Mouse (Mus musculus) heart, embryonic 13.5 days (tissue): ENCODE data around the gene Dqx1. TPM values are rescaled to one million over a fixed set of nuclear protein-coding genes. Genes with fewer than 3 reads are reported as not detected.
A peak's percentile ranks its signal among the peaks of the same experiment; 100 is the strongest.

Source experiments
- ATAC-seq: fragments of 200-750 bp; cut with Nextera tagmentation; 2 replicates; pipeline ENCODE4 v1.8.0; 2017; ENCODE audit warnings: moderate TSS enrichment; ENCODE audit not compliant: insufficient number of reproducible peaks, low FRiP score, low TSS enrichment; ENCODE audit errors: extremely low read depth
- H3K27ac ChIP-seq: fragments of 300-500 bp; sonication (generic); replicated peaks from 2 replicates; pipeline ENCODE4 v1.5.1; 2015; ENCODE audit warnings: moderate library complexity, mild to moderate bottlenecking, inconsistent platforms
- H3K27me3 ChIP-seq: fragments of 300-500 bp; sonication (generic); replicated peaks from 2 replicates; pipeline ENCODE4 v1.6.1; 2015; ENCODE audit warnings: mild to moderate bottlenecking, inconsistent platforms
- H3K36me3 ChIP-seq: fragments of 300-500 bp; sonication (generic); 2 replicates; pipeline ENCODE4 v1.6.1; 2015; ENCODE audit warnings: mild to moderate bottlenecking, inconsistent platforms
- H3K4me1 ChIP-seq: fragments of 300-500 bp; sonication (generic); 2 replicates; pipeline ENCODE4 v1.6.1; 2015; ENCODE audit warnings: inconsistent platforms
- H3K4me2 ChIP-seq: fragments of 300-500 bp; sonication (generic); 2 replicates; pipeline ENCODE4 v1.6.1; 2015; ENCODE audit warnings: inconsistent platforms, mild to moderate bottlenecking, moderate library complexity
- H3K4me3 ChIP-seq: fragments of 300-500 bp; sonication (generic); 2 replicates; pipeline ENCODE4 v1.5.1; 2015; ENCODE audit warnings: moderate library complexity, mild to moderate bottlenecking, inconsistent platforms
- H3K9ac ChIP-seq: fragments of 300-500 bp; sonication (generic); 2 replicates; pipeline ENCODE4 v1.6.1; 2015; ENCODE audit warnings: inconsistent platforms, mild to moderate bottlenecking, moderate library complexity
- H3K9me3 ChIP-seq: fragments of 300-500 bp; sonication (generic); 2 replicates; pipeline ENCODE4 v1.6.1; 2016; ENCODE audit warnings: inconsistent platforms
- WGBS: fragments of 180-500 bp; shearing (Covaris S2); methylation state at CpG from one replicate; pipeline ENCODE4 v1.1.7; 2015; ENCODE audit warnings: mixed read lengths; 5-methylcytosine and 5-hydroxymethylcytosine counted together
- polyA plus RNA-seq: library from polyadenylated mRNA; unstranded; fragments of >200 nt; fragmentation: Nextera tagmentation; extraction: Ambion mirVana; gene quantifications from 2 replicates; pipeline ENCODE4 v1.2.1, GENCODE M21; 2015

Dqx1 gene
- polyA plus RNA-seq, 1 experiment from 2014 or later, result 0.41 TPM

GRCm38 (mm10) chr6:83020836-83021593, 36.6 kb upstream of the Dqx1 start:
- no peak overlapping the region for H3K27ac ChIP-seq
- 68% methylated on average over 4 of the region's 4 CpGs for WGBS

GRCm38 (mm10) chr6:83023008-83023407, 34.6 kb upstream of the Dqx1 start:
- 78% methylated on average over 9 of the region's 9 CpGs for WGBS

More at GRCm38 (mm10) chr6:83020836-83021593, 36.6 kb upstream of the Dqx1 start:
- Histone ChIP-seq H3K9ac (no peak overlapping the region), H3K4me1 (peaks cover 13% of the 10 kb centered on the region), H3K9me3 (no peaks in the 10 kb centered on the region), H3K36me3 (no peaks in the 10 kb centered on the region), H3K4me2 (no peak overlapping the region), H3K4me3 (no peak overlapping the region), H3K27me3 (peaks cover 8% of the 10 kb centered on the region; the same call in 1 of the 2 replicates)
- ATAC-seq, result no peak

GRCm38 (mm10) chr6:83023786-83024185, 33.9 kb upstream of the Dqx1 start:
- H3K4me1 ChIP-seq, result peaks cover 9% of the 10 kb centered on the region; the same call in 1 of the 2 replicates
- no peak for ATAC-seq
- WGBS, result 87% methylated on average over 2 of the region's 2 CpGs

More at GRCm38 (mm10) chr6:83023008-83023407, 34.6 kb upstream of the Dqx1 start:
- Histone ChIP-seq H3K9me3 (no peaks in the 10 kb centered on the region), H3K4me1 (peaks cover 7% of the 10 kb centered on the region; the same call in 1 of the 2 replicates), H3K9ac (no peak overlapping the region), H3K4me3 (no peak overlapping the region), H3K27me3 (peaks cover 25% of the 10 kb centered on the region), H3K4me2 (no peak overlapping the region), H3K27ac (no peak overlapping the region), H3K36me3 (no peaks in the 10 kb centered on the region)
- no peak for ATAC-seq

GRCm38 (mm10) chr6:83024421-83024820, 33.2 kb upstream of the Dqx1 start:
- Histone ChIP-seq H3K4me3 (no peak overlapping the region), H3K4me2 (no peak overlapping the region), H3K36me3 (no peaks in the 10 kb centered on the region), H3K27me3 (peaks cover 40% of the 10 kb centered on the region), H3K9ac (no peak overlapping the region), H3K9me3 (no peaks in the 10 kb centered on the region), H3K27ac (no peak overlapping the region), H3K4me1 (peaks cover 9% of the 10 kb centered on the region; the same call in 1 of the 2 replicates)
- 62% methylated on average over 4 of the region's 4 CpGs for WGBS
- ATAC-seq, result no peak

More at GRCm38 (mm10) chr6:83023786-83024185, 33.9 kb upstream of the Dqx1 start:
- Histone ChIP-seq H3K4me2 (no peak overlapping the region), H3K36me3 (no peaks in the 10 kb centered on the region), H3K4me3 (no peak overlapping the region), H3K9me3 (no peaks in the 10 kb centered on the region), H3K27ac (no peak overlapping the region), H3K9ac (no peak overlapping the region), H3K27me3 (peaks cover 33% of the 10 kb centered on the region)

- Histone ChIP-seq H3K4me1 (peaks cover 16% of the 10 kb centered on the region), H3K36me3 (no peaks in the 10 kb centered on the region), H3K9ac (no peak overlapping the region), H3K4me3 (no peak overlapping the region), H3K9me3 (no peaks in the 10 kb centered on the region), H3K27ac (no peak overlapping the region), H3K27me3 (peaks cover 48% of the 10 kb centered on the region), H3K4me2 (no peak overlapping the region)
- no peak for ATAC-seq
- WGBS, result 84% methylated on average over 4 of the region's 4 CpGs
Measured at GRCm38 (mm10) chr6:83025221-83025620, 32.4 kb upstream of the Dqx1 start.

- whole genome bisulfite sequencing, result 70% methylated on average over 8 of the region's 8 CpGs
- peaks cover 8% of the 10 kb centered on the region; the same call in 1 of the 2 replicates for H3K36me3 ChIP-seq
- no peak overlapping the region for H3K9ac ChIP-seq
- no peak overlapping the region for H3K27ac ChIP-seq
- ATAC-seq, result no peak
- no peaks in the 10 kb centered on the region for H3K9me3 ChIP-seq
- peaks cover 68% of the 10 kb centered on the region for H3K27me3 ChIP-seq
- no peak overlapping the region for H3K4me2 ChIP-seq
- peaks cover 32% of the 10 kb centered on the region for H3K4me1 ChIP-seq
- H3K4me3 ChIP-seq, result no peak overlapping the region
Measured at GRCm38 (mm10) chr6:83027293-83027692, 30.4 kb upstream of the Dqx1 start.

- H3K9me3 ChIP-seq, result no peaks in the 10 kb centered on the region
- no peak overlapping the region for H3K4me3 ChIP-seq
- peaks cover 71% of the 10 kb centered on the region for H3K27me3 ChIP-seq
- H3K4me1 ChIP-seq, result peaks cover 35% of the 10 kb centered on the region
- whole genome bisulfite sequencing, result 35% methylated on average over 7 of the region's 9 CpGs
- H3K9ac ChIP-seq, result no peak overlapping the region
- H3K27ac ChIP-seq, result no peak overlapping the region
- ATAC-seq, result no peak
- no peak overlapping the region for H3K4me2 ChIP-seq
- H3K36me3 ChIP-seq, result peaks cover 8% of the 10 kb centered on the region; the same call in 1 of the 2 replicates
Measured at GRCm38 (mm10) chr6:83027706-83028105, 29.9 kb upstream of the Dqx1 start.

- 28% methylated on average over 10 of the region's 10 CpGs for WGBS
- Histone ChIP-seq H3K4me3 (no peak overlapping the region), H3K4me1 (peaks cover 49% of the 10 kb centered on the region), H3K27ac (0 out of 2 replicates have a peak overlapping the region, but pooled peaks have one; percentile 36), H3K4me2 (no peak overlapping the region), H3K9me3 (no peaks in the 10 kb centered on the region), H3K9ac (no peak overlapping the region), H3K36me3 (peaks cover 8% of the 10 kb centered on the region; the same call in 1 of the 2 replicates), H3K27me3 (peaks cover 68% of the 10 kb centered on the region)
- no peak for ATAC-seq
Measured at GRCm38 (mm10) chr6:83029777-83030176, 27.9 kb upstream of the Dqx1 start.

- no peak overlapping the region for H3K9ac ChIP-seq
- no peak for ATAC-seq
- no peak overlapping the region for H3K4me2 ChIP-seq
- H3K27ac ChIP-seq, result no peak overlapping the region
- WGBS, result 75% methylated on average over 7 of the region's 7 CpGs
- H3K4me1 ChIP-seq, result peaks cover 58% of the 10 kb centered on the region
- H3K27me3 ChIP-seq, result peaks cover 80% of the 10 kb centered on the region
- peaks cover 8% of the 10 kb centered on the region; the same call in 1 of the 2 replicates for H3K36me3 ChIP-seq
- no peaks in the 10 kb centered on the region for H3K9me3 ChIP-seq
- H3K4me3 ChIP-seq, result no peak overlapping the region
Measured at GRCm38 (mm10) chr6:83031111-83031510, 26.5 kb upstream of the Dqx1 start.

- Histone ChIP-seq H3K36me3 (peaks cover 8% of the 10 kb centered on the region; the same call in 1 of the 2 replicates), H3K27ac (no peak overlapping the region), H3K9me3 (no peaks in the 10 kb centered on the region), H3K27me3 (peaks cover 78% of the 10 kb centered on the region), H3K4me2 (peak overlapping the region; percentile 87), H3K4me3 (peak overlapping the region; percentile 77), H3K9ac (peak overlapping the region; percentile 83), H3K4me1 (peaks cover 58% of the 10 kb centered on the region)
- ATAC-seq, result no peak
- 42% methylated on average over 18 of the region's 18 CpGs for WGBS
Measured at GRCm38 (mm10) chr6:83031921-83032590, 25.6 kb upstream of the Dqx1 start.

- Histone ChIP-seq H3K27me3 (peaks cover 79% of the 10 kb centered on the region), H3K9ac (peak overlapping the region; percentile 83), H3K4me2 (peak overlapping the region; percentile 87), H3K27ac (peak overlapping the region; percentile 90), H3K4me1 (peaks cover 53% of the 10 kb centered on the region), H3K36me3 (peaks cover 8% of the 10 kb centered on the region; the same call in 1 of the 2 replicates), H3K4me3 (peak overlapping the region; percentile 77), H3K9me3 (no peaks in the 10 kb centered on the region)
- WGBS, result under 1% methylated on average over 31 of the region's 31 CpGs
- ATAC-seq, result peak; percentile 33; the same call in 1 of the 2 replicates
Measured at GRCm38 (mm10) chr6:83032769-83033191, 24.9 kb upstream of the Dqx1 start.
